Comparison of ENCODE assay signal across 13 mouse cellular contexts in genomic region chr10:25383171-25383570, GRCm38 (mm10).
"Had no signal": no experiment of that assay in that cellular context is flagged by ENCODE, and none has a peak within 500 bp of the region (broad histone marks: within the 10 kb centered on the region; RNA-seq: fewer than 3 reads in every experiment).

No protein-coding gene starts in this region.

- H3K9me3 ChIP-seq: kidney, embryonic 15.5 days; midbrain, embryonic 15.5 days; neural tube, embryonic 12.5 days had no signal

- DNase-seq: kidney, adult 2 months; kidney, postnatal 25 days; lung, embryonic 14.5 days; lung, postnatal 10 days; right cerebral cortex, postnatal 4 days; thymus, postnatal 4 days had no signal

- H3K27ac ChIP-seq: kidney, embryonic 15.5 days; left cerebral cortex, adult 2 months; midbrain, embryonic 15.5 days; neural tube, embryonic 12.5 days had no signal

- H3K36me3 ChIP-seq: kidney, embryonic 15.5 days; midbrain, embryonic 15.5 days; neural tube, embryonic 12.5 days had no signal

- H3K9ac ChIP-seq: kidney, embryonic 15.5 days; lung, embryonic 14.5 days; midbrain, embryonic 15.5 days; neural tube, embryonic 12.5 days had no signal

- ATAC-seq: intestine, embryonic 16.5 days; midbrain, embryonic 15.5 days had no signal

- H3K4me3 ChIP-seq: kidney, embryonic 15.5 days; left cerebral cortex, adult 2 months; midbrain, embryonic 15.5 days; neural tube, embryonic 12.5 days had no signal

- H3K4me2 ChIP-seq: kidney, embryonic 15.5 days; liver, embryonic 11.5 days; lung, embryonic 14.5 days; midbrain, embryonic 11.5 days; midbrain, embryonic 15.5 days; neural tube, embryonic 12.5 days had no signal

- H3K27me3 ChIP-seq: kidney, embryonic 15.5 days; midbrain, embryonic 15.5 days; neural tube, embryonic 12.5 days had no signal

- H3K4me1 ChIP-seq: midbrain, embryonic 15.5 days; neural tube, embryonic 12.5 days had no signal
